Mouse (Mus musculus): Measurements from ENCODE around the gene Uxs1. TPM values are rescaled to one million over a fixed set of nuclear protein-coding genes. Genes with fewer than 3 reads are reported as not detected.
A peak's percentile ranks its signal among the peaks of the same experiment; 100 is the strongest.

Gene Uxs1
- total RNA-seq, 1 experiment from 2014 or later, result 12.5 TPM

DNA sequence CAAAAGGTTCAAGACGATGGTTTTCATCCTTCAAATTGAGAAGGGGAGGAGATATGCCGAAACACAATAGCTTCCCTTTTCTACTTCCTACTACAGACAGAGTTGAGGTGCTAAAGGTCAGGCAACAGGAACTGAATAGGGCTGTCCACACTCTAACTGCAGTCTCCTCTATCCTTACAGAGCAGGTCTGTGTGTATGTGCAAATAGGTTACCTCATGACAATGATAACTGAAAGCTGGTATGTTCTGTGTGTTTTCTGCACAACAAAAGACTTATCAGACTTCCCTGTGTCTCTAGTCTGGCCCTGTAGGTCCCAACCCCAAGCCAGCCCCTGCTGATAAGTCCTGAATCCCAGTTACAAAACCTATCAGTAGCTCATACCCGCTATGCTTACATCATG lies 16.5 kb downstream of the Uxs1 start:
- peak; percentile 95 for ATAC-seq (ENCODE audit: extremely low read depth, insufficient number of reproducible peaks, low FRiP score, poor library complexity, severe bottlenecking)

DNA sequence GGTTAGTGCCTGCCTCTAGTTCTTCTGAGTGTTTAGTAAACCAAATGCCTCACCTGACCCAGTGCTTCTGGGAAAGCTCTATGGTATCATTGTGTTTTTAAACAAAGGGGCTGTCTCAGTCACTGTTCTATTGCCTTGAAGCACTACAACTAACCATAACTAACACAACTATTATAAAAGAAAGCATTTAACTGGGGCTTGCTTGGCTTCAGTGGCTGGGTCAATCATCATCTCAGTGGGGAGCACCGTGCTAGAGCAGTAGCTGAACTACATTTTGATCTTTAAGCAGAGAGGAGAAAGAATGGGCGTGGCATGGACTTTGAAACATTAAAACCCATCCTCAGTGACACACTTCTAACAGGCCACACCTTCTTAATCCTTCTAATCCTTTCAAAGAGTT lies 18.2 kb downstream of the Uxs1 start:
- ATAC-seq (ENCODE audit: extremely low read depth, insufficient number of reproducible peaks, low FRiP score, poor library complexity, severe bottlenecking), result no peak

DNA sequence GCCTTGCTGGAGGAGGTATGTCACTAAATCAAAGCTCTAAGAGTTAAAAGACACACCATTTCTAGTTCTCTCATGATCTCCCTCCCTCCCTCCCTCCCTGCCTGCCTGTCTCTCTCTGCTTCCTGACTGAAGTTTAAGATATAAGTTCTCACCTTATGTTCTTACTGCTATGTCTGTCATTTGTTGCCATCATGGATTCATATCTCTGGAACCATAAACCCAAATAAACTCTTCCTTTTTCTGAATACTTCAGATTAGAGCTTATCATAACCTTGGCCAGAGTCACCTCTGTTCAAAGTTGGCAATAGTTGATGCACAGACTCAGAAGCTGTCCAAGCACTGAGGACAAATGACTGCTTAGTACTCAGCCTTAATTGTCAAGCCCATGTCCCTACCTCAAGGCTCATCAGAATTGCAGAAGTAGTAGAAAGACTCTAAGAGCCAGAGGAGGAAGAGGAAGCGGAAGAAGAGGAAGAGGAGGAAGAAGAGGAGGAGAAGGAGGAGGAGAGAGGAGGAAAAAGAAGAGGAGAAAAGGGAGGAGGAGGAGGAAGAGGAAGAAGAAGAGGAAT lies 23.6 kb downstream of the Uxs1 start:
- no peak for ATAC-seq (ENCODE audit: extremely low read depth, insufficient number of reproducible peaks, low FRiP score, poor library complexity, severe bottlenecking)

DNA sequence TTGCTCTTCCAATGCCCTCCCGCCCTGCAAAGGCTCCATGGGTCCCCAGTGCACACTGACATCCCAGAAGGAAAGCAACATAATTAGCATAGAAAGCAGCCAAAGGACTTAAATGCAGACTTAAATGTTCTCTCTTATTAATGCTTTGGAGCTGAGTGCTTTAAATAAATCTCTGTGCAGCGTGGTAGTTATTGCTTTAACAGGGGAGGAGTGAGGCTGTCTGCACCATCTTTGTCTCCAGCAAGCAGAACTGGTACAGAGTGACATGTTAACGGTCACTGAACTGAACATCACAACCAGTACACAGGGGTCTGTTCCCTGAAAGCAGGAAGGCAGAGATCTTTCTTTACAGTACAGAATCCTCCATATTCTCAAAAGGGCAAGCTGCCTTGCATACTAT lies 29.6 kb downstream of the Uxs1 start:
- ATAC-seq (ENCODE audit: extremely low read depth, insufficient number of reproducible peaks, low FRiP score, poor library complexity, severe bottlenecking), result no peak

DNA sequence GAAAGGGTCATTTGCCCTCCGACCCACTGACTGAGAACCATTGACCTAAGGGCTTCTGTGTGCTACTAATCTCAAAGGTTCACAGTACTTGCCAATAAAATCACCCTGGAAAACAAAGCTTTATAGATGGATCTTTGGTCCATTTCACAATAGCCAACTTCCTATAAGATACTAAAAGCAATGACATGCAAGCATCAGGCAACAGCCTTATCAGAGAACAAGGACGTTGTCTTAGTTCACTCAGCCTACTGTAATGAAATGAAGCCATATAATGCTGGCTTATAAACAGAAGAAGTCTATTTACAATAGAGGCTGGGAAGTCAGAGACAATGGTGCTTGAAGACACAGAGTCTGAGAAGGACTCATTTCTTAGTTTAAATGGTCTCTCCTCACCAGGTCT lies 37.8 kb downstream of the Uxs1 start:
- ATAC-seq (ENCODE audit: extremely low read depth, insufficient number of reproducible peaks, low FRiP score, poor library complexity, severe bottlenecking), result no peak

DNA sequence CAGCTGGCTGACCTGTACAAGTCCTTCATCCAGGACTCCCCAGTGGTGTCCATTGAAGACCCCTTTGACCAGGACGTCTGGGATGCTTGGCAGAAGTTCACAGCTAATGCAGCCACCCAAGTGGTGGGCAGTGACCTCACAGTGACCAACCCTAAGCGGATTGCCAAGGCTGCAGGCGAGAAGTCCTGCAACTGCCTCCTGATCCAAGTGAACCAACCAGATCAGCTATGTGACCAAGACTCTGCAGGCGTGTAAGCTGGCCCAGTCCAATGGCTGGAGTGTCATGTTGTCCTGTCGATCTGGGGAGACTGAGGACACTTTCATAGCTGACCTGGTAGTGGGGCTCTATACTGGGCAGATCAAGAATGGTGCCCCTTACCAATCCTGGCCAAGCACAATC lies 40.9 kb downstream of the Uxs1 start:
- no peak for ATAC-seq (ENCODE audit: extremely low read depth, insufficient number of reproducible peaks, low FRiP score, poor library complexity, severe bottlenecking)

DNA sequence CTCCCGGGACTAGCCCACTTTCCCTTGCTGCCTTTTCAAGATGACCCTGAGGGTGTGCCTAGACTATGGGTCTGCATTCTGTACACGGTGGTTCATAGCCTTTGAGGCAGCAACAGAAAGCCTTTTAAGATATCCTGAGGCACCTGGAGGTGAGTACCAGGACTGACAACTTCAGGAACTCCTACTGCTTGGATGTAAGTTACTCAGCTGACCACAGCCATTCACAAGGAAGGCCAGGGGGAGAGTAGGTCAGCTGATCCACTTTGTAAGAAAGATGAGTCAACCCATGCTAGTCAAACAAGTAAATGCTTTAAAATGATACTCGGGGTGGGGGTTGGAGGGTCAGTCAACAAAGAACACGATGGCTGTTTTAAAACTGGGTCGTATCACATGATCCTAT lies 42.3 kb downstream of the Uxs1 start:
- no peak for ATAC-seq (ENCODE audit: extremely low read depth, insufficient number of reproducible peaks, low FRiP score, poor library complexity, severe bottlenecking)

DNA sequence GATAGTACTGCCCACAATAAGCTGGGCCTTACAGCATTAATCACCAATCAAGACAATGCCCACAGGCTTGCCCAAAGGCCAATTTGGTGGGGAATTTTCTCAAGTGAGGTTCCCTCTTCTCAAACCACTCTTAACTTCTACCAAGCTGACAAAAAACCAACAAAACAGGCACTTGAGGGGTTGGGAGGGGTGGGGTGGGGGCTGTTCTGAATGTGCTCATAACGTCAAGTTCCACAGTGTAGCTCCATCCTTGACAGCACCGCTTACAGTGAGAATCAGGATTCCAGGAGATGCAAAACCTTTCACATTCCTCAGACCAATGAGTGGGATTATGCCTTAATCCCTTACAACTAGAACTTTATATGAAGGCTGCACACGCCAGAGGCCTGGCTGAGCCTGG lies 44.4 kb downstream of the Uxs1 start:
- ATAC-seq (ENCODE audit: extremely low read depth, insufficient number of reproducible peaks, low FRiP score, poor library complexity, severe bottlenecking), result no peak

DNA sequence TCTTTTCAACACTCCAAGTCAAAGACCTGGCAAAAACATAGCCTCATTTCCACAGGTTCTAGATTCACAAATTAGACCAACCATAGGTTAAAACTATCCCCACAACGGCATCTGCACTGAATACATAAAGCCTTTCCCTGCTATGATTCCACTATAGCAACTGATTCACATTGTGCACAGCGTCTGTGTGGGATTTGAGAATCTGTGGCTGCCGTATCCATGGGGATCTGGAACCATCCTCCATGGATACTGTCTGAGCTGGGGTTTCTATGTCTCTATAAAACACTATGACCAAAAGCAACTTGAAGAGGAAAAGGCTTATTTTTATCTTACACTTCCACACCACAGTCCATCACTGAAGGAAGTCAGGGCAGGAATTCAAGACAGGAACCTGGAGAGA lies 44.9 kb downstream of the Uxs1 start:
- no peak for ATAC-seq (ENCODE audit: extremely low read depth, insufficient number of reproducible peaks, low FRiP score, poor library complexity, severe bottlenecking)

DNA sequence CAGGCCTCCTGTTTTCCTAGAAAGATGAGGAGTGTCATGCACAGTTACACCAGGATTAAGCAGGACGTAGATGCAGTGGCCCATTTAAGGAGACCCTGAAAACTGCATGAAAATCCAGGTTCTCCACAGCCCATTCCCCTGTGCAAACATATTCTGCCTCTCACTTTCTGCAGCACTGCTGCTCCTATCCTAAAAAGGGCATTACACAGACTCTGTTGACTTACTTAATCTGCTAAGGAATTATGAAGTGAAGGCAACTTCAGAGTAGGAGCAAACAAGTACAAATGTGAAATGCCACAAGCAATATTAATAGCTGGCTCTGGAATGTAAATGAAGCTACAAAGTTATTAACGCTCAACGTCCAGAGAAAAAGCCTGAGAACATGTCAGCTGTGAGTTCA lies 45.9 kb downstream of the Uxs1 start:
- ATAC-seq (ENCODE audit: extremely low read depth, insufficient number of reproducible peaks, low FRiP score, poor library complexity, severe bottlenecking), result no peak

DNA sequence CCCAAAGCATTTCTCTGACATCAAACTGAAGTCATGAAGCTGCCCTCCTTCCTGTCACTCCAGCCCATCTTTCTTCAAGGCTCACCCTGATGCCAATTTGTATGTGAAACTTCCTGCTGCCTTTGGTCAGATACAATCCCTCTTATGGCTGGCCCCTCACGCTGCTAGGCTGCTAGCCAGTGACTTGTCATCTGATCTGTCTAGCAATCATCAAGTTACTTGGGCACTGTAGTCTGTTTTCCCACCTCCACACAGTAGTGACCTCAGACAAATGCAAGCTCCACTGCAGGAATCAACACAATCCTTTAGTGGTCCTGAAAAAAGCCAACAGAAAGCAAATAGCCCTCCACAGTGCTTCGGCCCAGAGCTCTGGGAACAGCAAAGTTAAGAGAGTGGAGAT lies 46.4 kb downstream of the Uxs1 start:
- ATAC-seq (ENCODE audit: extremely low read depth, insufficient number of reproducible peaks, low FRiP score, poor library complexity, severe bottlenecking), result no peak

DNA sequence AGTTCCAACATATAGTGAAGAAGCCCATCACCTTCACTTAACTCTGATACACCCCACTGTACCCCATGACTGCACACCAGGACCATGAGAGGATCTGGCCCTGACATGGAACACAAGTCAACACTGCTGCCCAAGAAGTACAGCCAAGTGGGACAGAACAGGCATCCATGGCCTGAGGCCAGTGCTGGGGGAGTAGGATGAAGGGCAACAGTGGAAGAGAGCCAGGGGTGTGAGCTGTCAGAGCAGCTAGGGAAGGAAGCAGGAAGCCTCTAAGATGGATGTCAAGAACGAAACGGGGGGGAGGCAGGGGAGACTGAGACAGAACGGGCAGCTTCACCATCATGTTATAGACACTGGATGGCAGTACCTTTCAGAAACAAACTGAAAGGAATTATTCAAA lies 51.5 kb downstream of the Uxs1 start:
- no peak for ATAC-seq (ENCODE audit: extremely low read depth, insufficient number of reproducible peaks, low FRiP score, poor library complexity, severe bottlenecking)

DNA sequence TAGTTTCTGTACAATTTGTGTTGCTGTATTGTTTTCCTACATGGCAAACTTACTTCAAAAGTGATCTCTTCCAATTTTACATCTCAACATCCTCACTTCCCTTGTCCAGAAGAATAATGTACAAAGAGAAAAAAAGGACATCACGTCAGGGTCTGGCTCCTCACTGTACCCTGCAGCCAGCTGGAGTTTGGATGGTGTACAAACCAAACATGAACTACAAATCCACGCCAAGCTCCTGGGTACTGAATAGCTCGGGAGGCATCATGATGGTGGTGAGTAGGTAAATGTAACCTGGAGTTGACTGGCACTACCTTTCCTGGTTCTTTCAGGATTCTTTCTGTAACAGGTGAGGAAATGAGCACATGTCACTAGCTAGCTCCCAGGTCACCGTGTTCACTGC lies 53.5 kb downstream of the Uxs1 start:
- no peak for ATAC-seq (ENCODE audit: extremely low read depth, insufficient number of reproducible peaks, low FRiP score, poor library complexity, severe bottlenecking)

DNA sequence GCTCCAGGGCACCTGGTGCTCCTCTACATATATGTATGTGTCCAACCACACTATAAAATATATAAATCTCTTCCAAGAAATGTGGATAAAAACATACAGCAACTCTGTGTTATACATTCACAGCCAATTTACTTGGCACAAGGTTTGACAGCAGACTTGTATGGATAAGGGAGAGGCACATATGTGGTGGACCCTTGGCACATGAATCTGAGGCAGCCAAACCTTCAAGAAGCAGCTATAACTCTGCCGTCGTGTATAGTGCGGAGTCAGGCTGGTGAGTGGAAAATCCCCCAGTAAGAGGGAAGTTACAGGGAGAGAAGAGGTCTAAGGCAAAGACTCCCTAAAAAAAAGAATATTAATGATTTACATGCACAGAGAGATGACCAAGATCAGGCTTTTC lies 54.9 kb downstream of the Uxs1 start:
- no peak for ATAC-seq (ENCODE audit: extremely low read depth, insufficient number of reproducible peaks, low FRiP score, poor library complexity, severe bottlenecking)

DNA sequence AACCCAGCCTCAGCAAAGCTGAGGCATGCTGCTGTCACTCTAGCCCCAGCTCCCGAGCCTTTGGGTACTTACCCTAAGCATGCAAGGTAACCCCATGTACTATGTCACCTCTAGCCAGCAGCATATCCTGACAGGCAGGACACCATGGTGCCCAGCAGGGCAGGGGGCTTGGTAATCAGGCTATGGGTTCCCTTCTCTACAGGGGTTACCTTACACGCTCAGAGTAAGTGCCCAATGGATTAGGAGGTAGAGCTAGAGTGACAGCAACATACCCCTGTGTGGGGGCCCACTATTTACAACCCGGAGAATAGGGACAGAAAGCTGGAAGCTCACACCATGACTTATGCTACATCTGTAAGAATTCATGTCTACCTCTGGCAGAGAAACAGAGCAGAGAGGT lies 57.6 kb downstream of the Uxs1 start:
- no peak for ATAC-seq (ENCODE audit: extremely low read depth, insufficient number of reproducible peaks, low FRiP score, poor library complexity, severe bottlenecking)

DNA sequence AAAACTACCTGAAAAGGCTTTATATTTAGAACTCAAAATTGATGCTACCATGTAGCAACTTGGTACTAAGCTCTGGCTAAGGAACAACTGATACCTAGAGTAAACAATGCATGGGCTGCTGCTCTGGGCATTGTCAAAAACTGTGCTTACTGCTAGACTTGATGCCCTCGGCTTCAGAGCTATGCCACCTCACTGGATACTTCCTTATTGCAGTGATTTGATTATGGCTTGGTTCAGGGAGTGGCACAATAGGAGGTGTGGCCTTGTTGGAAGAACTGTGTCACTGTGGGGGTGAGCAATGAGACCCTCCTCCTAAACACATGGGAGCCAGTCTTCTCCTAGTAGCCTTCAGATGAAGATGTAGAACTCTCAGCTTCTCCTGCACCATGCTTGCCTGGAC lies 58.3 kb downstream of the Uxs1 start:
- ATAC-seq (ENCODE audit: extremely low read depth, insufficient number of reproducible peaks, low FRiP score, poor library complexity, severe bottlenecking), result no peak

DNA sequence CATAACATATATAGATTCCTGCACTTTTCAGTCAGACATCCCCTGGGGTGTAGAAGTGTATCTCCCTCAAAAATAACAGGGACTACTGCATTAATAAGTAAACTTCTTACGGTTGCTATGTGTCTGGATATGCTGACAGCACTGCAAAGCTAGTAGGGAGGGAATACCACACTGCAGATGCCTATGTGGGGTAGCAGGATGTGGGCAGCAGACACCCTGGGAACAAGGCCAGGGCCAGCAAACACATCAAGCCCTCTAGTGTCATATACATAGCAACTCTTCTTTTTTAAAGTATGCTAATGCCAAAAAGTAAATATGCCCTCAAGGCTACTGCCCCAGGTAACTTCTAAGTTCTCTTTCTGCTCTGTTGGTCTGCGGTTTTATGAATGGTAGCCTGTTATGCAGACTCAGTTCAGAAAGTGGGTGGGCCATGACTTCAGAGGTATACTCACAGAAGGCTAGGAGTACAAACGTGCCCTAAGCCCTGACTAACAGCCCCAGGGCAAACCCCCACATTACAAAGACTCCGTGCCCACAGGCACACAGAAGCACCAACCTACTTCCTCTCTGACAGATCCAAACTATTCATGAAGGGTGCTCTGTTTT lies 59.1 kb downstream of the Uxs1 start:
- 0 out of 2 replicates have a peak, but pooled peaks have one; percentile 28 for ATAC-seq (ENCODE audit: extremely low read depth, insufficient number of reproducible peaks, low FRiP score, poor library complexity, severe bottlenecking)

DNA sequence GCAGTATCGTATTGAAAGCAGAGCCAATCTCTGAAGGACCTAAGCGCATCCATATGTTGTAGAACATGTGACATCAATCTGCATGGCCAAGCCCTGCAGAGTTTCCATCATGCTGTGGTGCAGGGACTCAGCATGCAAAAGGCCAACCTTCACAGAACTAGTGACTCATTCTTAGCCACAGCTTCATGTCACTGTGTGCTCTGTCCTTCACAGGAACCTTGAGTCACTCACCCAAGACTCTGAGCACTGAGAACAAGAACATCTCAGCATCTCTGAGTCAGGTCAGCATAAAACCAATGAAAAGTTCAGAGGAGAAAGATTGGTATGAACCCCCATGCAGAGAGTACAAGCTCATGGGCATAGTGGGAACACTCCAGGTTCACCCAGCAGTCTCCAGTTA lies 61.3 kb downstream of the Uxs1 start:
- ATAC-seq (ENCODE audit: extremely low read depth, insufficient number of reproducible peaks, low FRiP score, poor library complexity, severe bottlenecking), result no peak

DNA sequence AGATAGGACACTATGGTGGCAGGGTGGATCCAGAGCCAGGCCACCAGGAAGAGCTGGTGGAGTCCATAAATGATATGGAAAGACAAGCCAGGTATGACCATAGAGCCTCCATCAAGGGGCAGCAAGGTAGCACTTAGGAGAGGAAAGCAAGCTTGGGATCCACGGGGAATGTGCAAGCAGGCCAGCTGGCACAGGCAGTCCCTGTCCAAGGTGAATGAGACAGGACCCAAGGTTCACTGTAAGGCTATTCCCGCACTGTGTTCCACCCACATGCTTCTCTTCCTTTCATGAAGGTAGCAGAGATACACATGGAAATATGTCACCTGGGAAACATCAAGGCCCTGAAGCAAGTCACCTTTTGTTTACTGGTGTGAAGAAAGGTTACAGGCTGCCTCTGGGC lies 63.1 kb downstream of the Uxs1 start:
- ATAC-seq (ENCODE audit: extremely low read depth, insufficient number of reproducible peaks, low FRiP score, poor library complexity, severe bottlenecking), result no peak

DNA sequence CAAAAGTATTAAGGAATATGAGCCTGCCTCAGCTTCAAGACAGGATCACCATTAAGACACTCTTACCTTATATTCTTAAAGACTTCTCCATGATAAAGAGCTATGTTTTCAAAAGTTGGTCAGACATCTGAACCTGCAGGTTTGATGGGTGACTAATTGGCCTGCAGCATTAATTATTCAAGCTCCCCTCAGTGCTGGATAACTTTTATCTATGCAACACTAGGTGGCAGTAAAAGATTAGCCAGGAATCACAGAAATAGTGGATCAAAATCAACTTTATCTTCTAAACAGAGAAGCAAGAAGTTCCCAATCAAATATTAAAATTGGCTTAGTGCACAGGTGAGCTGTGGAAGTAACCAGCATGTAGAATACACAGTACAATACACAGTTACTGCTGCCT lies 67.5 kb downstream of the Uxs1 start:
- no peak for ATAC-seq (ENCODE audit: extremely low read depth, insufficient number of reproducible peaks, low FRiP score, poor library complexity, severe bottlenecking)

All from neutrophil, adult 5-6 weeks (primary cell).